Mouse (Mus musculus) limb, embryonic 12.5 days (tissue): ENCODE measurements around the gene Setd1a. TPM values are rescaled to one million over a fixed set of nuclear protein-coding genes. Genes with fewer than 3 reads are reported as not detected.

Experiments used
- ATAC-seq: fragments of 200-750 bp; cut with Nextera tagmentation; 2 replicates; pipeline ENCODE4 v1.8.0; 2017; ENCODE audit warnings: low read depth, moderate TSS enrichment; ENCODE audit not compliant: insufficient number of reproducible peaks, insufficient read depth, low FRiP score, low TSS enrichment
- H3K27ac ChIP-seq: fragments of 300-500 bp; sonication (generic); 2 replicates; pipeline ENCODE4 v1.5.1; 2016; ENCODE audit warnings: mild to moderate bottlenecking, moderate library complexity
- H3K27me3 ChIP-seq: fragments of 300-500 bp; sonication (generic); 2 replicates; pipeline ENCODE4 v1.6.1; 2016; ENCODE audit warnings: mild to moderate bottlenecking, moderate library complexity
- H3K36me3 ChIP-seq: fragments of 300-500 bp; sonication (generic); 2 replicates; pipeline ENCODE4 v1.6.1; 2016; ENCODE audit warnings: mild to moderate bottlenecking, moderate library complexity
- H3K4me1 ChIP-seq: fragments of 300-500 bp; sonication (generic); replicated peaks from 2 replicates; pipeline ENCODE4 v1.6.1; 2016
- H3K4me2 ChIP-seq: fragments of 300-500 bp; sonication (generic); 2 replicates; pipeline ENCODE4 v1.6.1; 2016; ENCODE audit warnings: mild to moderate bottlenecking, moderate library complexity
- H3K4me3 ChIP-seq: fragments of 300-500 bp; sonication (generic); replicated peaks from 2 replicates; pipeline ENCODE4 v1.5.1; 2016; ENCODE audit warnings: mild to moderate bottlenecking
- H3K9ac ChIP-seq: fragments of 300-500 bp; sonication (generic); replicated peaks from 2 replicates; pipeline ENCODE4 v1.6.1; 2016; ENCODE audit warnings: mild to moderate bottlenecking, moderate library complexity
- H3K9me3 ChIP-seq: fragments of 300-500 bp; sonication (generic); 2 replicates; pipeline ENCODE4 v1.6.1; 2016; ENCODE audit warnings: mild to moderate bottlenecking, moderate library complexity
- whole genome bisulfite sequencing: fragments of 180-500 bp; shearing (Covaris S2); methylation state at CpG from one replicate; pipeline ENCODE4 v1.1.7; 2016; 5-methylcytosine and 5-hydroxymethylcytosine counted together
- polyA plus RNA-seq: library from polyadenylated mRNA; unstranded; fragments of >200 nt; fragmentation: Nextera tagmentation; extraction: Ambion mirVana; gene quantifications from 2 replicates; pipeline ENCODE4 v1.2.1, GENCODE M21; 2016

The Setd1a gene
- polyA plus RNA-seq, 1 experiment from 2014 or later: 24.7 TPM

GRCm38 (mm10) chr7:127776878-127777473 lies 506 bp downstream of the Setd1a start:
- peak overlapping the region; percentile 94 for H3K27ac ChIP-seq
- peaks cover 23% of the 10 kb centered on the region for H3K4me1 ChIP-seq
- WGBS: under 1% methylated on average over 48 of the region's 70 CpGs
- peak; percentile 83 for ATAC-seq
- no peaks in the 10 kb centered on the region for H3K9me3 ChIP-seq
- peak overlapping the region; percentile 86 for H3K4me2 ChIP-seq
- peak overlapping the region; percentile 90 for H3K4me3 ChIP-seq
- peak overlapping the region; percentile 92 for H3K9ac ChIP-seq
- H3K36me3 ChIP-seq: peaks cover 37% of the 10 kb centered on the region
- H3K27me3 ChIP-seq: no peaks in the 10 kb centered on the region

GRCm38 (mm10) chr7:127777474-127778266 lies 1.2 kb downstream of the Setd1a start:
- Histone ChIP-seq H3K4me1 (peaks cover 23% of the 10 kb centered on the region), H3K27me3 (no peaks in the 10 kb centered on the region), H3K36me3 (peaks cover 44% of the 10 kb centered on the region), H3K27ac (peak overlapping the region; percentile 94), H3K4me2 (peak overlapping the region; percentile 86), H3K4me3 (peak overlapping the region; percentile 90), H3K9me3 (no peaks in the 10 kb centered on the region), H3K9ac (peak overlapping the region; percentile 92)
- WGBS: 4% methylated on average over 52 of the region's 66 CpGs
- ATAC-seq: peak; percentile 57

- Histone ChIP-seq H3K4me3 (peak overlapping the region; percentile 90), H3K27me3 (no peaks in the 10 kb centered on the region), H3K4me2 (peak overlapping the region; percentile 86), H3K9ac (peak overlapping the region; percentile 92), H3K27ac (peak overlapping the region; percentile 94; the same call in 1 of the 2 replicates), H3K4me1 (peaks cover 23% of the 10 kb centered on the region), H3K36me3 (peaks cover 50% of the 10 kb centered on the region), H3K9me3 (no peaks in the 10 kb centered on the region)
- ATAC-seq: no peak
- WGBS: 81% methylated on average over 4 of the region's 4 CpGs
These were observed 1.9 kb downstream of the Setd1a start for GRCm38 (mm10) chr7:127778350-127778749.

- ATAC-seq: no peak
- Histone ChIP-seq H3K27ac (no peak within 1 kb of the TSS), H3K9ac (no peak within 1 kb of the TSS), H3K4me1 (no peaks in the 10 kb centered on the region), H3K36me3 (peaks cover 99% of the 10 kb centered on the region), H3K9me3 (no peaks in the 10 kb centered on the region), H3K4me2 (no peak within 1 kb of the TSS), H3K4me3 (no peak within 1 kb of the TSS), H3K27me3 (no peaks in the 10 kb centered on the region)
- 95% methylated on average over 7 of the region's 7 CpGs for WGBS
These were observed 8.8 kb downstream of the Setd1a start, which contains the start of gene Gm49388 for GRCm38 (mm10) chr7:127785308-127785707. Gm49388 (plus strand) TSS chr7:127785608.

GRCm38 (mm10) chr7:127797076-127797845 lies 20.8 kb downstream of the Setd1a start:
- Histone ChIP-seq H3K27me3 (no peaks in the 10 kb centered on the region), H3K36me3 (peaks cover 91% of the 10 kb centered on the region), H3K9ac (no peak overlapping the region), H3K4me2 (no peak overlapping the region), H3K9me3 (no peaks in the 10 kb centered on the region), H3K4me1 (peaks cover 9% of the 10 kb centered on the region; the same call in 1 of the 2 replicates), H3K4me3 (no peak overlapping the region), H3K27ac (no peak overlapping the region)
- 94% methylated on average over 23 of the region's 23 CpGs for WGBS
- ATAC-seq: no peak

GRCm38 (mm10) chr7:127798591-127798990 lies 22.1 kb downstream of the Setd1a start:
- Histone ChIP-seq H3K36me3 (peaks cover 87% of the 10 kb centered on the region), H3K4me2 (no peak overlapping the region), H3K27me3 (no peaks in the 10 kb centered on the region), H3K27ac (no peak overlapping the region), H3K9ac (no peak overlapping the region), H3K4me1 (peaks cover 9% of the 10 kb centered on the region; the same call in 1 of the 2 replicates), H3K4me3 (no peak overlapping the region), H3K9me3 (no peaks in the 10 kb centered on the region)
- 93% methylated on average over 4 of the region's 4 CpGs for WGBS
- ATAC-seq: no peak

GRCm38 (mm10) chr7:127799211-127799610 lies 22.7 kb downstream of the Setd1a start:
- H3K27me3 ChIP-seq: no peaks in the 10 kb centered on the region
- WGBS: 92% methylated on average over 13 of the region's 13 CpGs
- no peak overlapping the region for H3K9ac ChIP-seq
- no peak overlapping the region for H3K27ac ChIP-seq
- H3K4me3 ChIP-seq: no peak overlapping the region
- H3K4me2 ChIP-seq: no peak overlapping the region
- no peak for ATAC-seq
- peaks cover 9% of the 10 kb centered on the region; the same call in 1 of the 2 replicates for H3K4me1 ChIP-seq
- H3K36me3 ChIP-seq: peaks cover 87% of the 10 kb centered on the region
- no peaks in the 10 kb centered on the region for H3K9me3 ChIP-seq

- H3K4me1 ChIP-seq: peaks cover 9% of the 10 kb centered on the region; the same call in 1 of the 2 replicates
- H3K4me3 ChIP-seq: no peak overlapping the region
- peak overlapping the region; percentile 69 for H3K27ac ChIP-seq
- WGBS: 90% methylated on average over 1 of the region's 1 CpGs
- no peak for ATAC-seq
- H3K9me3 ChIP-seq: no peaks in the 10 kb centered on the region
- no peak overlapping the region for H3K9ac ChIP-seq
- H3K36me3 ChIP-seq: peaks cover 88% of the 10 kb centered on the region
- no peaks in the 10 kb centered on the region for H3K27me3 ChIP-seq
- no peak overlapping the region for H3K4me2 ChIP-seq
These were observed 23.3 kb downstream of the Setd1a start for GRCm38 (mm10) chr7:127799738-127800137.

- H3K9me3 ChIP-seq: no peaks in the 10 kb centered on the region
- peaks cover 85% of the 10 kb centered on the region for H3K36me3 ChIP-seq
- peak within 1 kb of the TSS; percentile 69 for H3K27ac ChIP-seq
- no peak within 1 kb of the TSS for H3K9ac ChIP-seq
- no peaks in the 10 kb centered on the region for H3K27me3 ChIP-seq
- H3K4me2 ChIP-seq: peak within 1 kb of the TSS; percentile 42
- 30% methylated on average over 6 of the region's 6 CpGs for WGBS
- ATAC-seq: peak; percentile 69
- H3K4me1 ChIP-seq: peaks cover 9% of the 10 kb centered on the region; the same call in 1 of the 2 replicates
- peak within 1 kb of the TSS; percentile 8; the same call in 1 of the 2 replicates for H3K4me3 ChIP-seq
These were observed 24.1 kb downstream of the Setd1a start, which contains the start of gene Hsd3b7 for GRCm38 (mm10) chr7:127800435-127801009. Hsd3b7 (plus strand) TSS chr7:127800604.

- Histone ChIP-seq H3K4me1 (peaks cover 9% of the 10 kb centered on the region; the same call in 1 of the 2 replicates), H3K27me3 (no peaks in the 10 kb centered on the region), H3K9me3 (no peaks in the 10 kb centered on the region), H3K4me2 (peak overlapping the region; percentile 42; the same call in 1 of the 2 replicates), H3K36me3 (peaks cover 85% of the 10 kb centered on the region), H3K9ac (no peak overlapping the region), H3K4me3 (peak overlapping the region; percentile 8; the same call in 1 of the 2 replicates), H3K27ac (no peak overlapping the region)
- no peak for ATAC-seq
- WGBS: 92% methylated on average over 8 of the region's 8 CpGs
These were observed 24.6 kb downstream of the Setd1a start for GRCm38 (mm10) chr7:127801010-127801621.
